Mouse (Mus musculus): ENCODE measurements at regions not wholly inside any gene's neighbourhood (a gene's known extent, or its start where the extent isn't known, plus 50 kb on each side); places are given as distances from the start of the nearest gene placed in this dataset.

DNA sequence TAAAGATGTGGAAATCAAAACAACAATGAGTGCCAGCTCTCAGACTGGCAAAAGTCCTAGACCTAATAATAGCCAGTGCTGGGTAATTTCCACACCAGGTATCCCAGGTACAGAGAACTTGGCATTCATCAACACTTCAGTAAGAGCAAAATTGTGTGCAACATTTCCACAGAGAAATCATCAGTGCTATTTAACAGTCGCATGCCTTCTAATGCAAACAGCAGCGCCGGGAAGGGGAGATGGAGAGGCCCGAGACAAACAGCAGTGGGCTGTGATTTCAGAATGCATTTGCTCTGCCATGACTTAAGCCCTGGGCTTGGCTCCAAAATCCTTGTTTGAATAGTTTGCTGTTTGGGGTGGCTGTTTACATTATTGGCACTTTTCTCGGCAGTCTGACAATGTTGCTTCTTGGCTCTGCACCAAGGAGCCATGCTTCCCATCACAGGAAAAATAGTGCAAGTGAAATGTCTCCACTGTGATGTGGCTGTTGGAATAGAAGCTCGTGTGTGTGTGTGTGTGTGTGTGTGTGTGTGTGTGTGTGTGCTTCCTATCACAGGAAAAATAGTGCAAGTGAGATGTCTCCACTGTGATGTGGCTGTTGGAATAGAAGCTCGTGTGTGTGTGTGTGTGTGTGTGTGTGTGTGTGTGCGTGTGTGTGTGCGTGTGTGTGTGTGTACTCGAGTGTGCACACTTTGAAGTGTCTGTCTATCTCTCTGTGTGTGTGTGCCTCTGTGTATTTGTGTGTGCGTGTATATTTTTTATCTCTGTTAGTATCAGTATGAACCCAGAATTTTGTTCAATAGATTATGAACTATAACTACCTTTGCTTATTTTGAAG lies 190.1 kb upstream of the Cdyl start:
- peak in 1 of 2 experiments; percentile 9 for DNase-seq

- DNase-seq = no peak
Measured at GRCm38 (mm10) chr13:35478226-35478625, 181.4 kb upstream of the Cdyl start.

- DNase-seq = no peak
Measured at GRCm38 (mm10) chr13:35482340-35482739, 177.3 kb upstream of the Cdyl start.

- peak; percentile 14 to 24 for DNase-seq
Measured at GRCm38 (mm10) chr13:35486125-35486524, 173.5 kb upstream of the Cdyl start.

DNA sequence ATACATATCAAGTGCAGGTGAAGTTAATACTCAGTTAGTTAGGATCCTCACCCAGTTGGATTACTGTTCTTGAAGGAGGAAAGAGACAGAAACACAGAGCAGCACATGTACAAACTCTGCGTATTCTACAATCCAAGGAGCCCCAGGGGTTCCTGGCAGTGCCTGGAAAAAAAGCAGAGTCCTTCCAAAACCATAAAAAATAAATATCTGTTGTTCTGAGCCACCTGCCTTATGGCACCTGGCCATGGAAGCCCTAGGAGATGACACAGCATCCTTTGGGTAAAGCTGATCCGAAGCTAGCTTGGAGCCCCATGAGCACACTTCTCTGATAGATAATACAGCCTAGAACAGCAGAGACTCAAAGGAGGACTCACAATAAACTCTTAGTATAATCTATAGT lies 159.9 kb upstream of the Cdyl start:
- DNase-seq = no peak

DNA sequence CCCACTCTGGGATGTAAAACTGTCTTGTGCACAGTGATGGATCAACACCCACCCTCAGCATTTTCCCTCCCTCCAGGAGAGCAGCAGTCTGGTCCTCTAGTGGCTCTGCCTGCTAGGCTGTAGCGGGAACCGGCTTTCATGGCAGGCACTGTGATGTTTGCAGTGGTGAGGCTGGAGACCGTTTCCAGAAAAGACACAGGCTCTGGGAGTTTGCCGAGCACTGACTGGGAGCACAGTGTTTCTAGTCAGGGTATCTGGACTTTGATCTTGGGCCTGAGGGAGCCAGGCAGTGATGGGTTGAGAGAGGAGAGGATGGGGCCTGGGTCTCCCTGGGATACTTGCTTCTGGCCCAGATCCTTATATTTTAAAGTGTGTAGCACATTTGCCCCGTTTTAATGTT lies 158.7 kb upstream of the Cdyl start:
- DNase-seq = no peak

- no peak for DNase-seq
Measured at GRCm38 (mm10) chr13:35501351-35502146, 158.1 kb upstream of the Cdyl start.

DNA sequence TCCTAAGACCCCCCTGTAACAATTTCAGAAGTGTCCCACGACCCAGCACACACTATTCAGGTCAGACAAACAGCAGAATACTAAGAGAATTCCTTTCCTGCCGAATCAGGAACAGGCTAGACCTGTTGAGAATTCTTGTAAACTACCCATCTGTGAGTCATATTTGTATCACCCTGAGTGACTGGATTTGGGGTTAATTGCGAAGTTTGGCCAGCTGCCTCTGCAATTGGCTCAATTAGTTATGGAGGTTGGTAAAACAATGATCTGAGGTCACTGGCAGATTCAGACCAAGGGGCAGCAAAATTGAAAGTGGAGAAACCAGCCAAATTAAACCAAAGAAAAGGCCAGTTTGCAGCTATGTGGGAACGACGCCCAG lies 157.5 kb upstream of the Cdyl start:
- peak; percentile 33 to 35 for DNase-seq

DNA sequence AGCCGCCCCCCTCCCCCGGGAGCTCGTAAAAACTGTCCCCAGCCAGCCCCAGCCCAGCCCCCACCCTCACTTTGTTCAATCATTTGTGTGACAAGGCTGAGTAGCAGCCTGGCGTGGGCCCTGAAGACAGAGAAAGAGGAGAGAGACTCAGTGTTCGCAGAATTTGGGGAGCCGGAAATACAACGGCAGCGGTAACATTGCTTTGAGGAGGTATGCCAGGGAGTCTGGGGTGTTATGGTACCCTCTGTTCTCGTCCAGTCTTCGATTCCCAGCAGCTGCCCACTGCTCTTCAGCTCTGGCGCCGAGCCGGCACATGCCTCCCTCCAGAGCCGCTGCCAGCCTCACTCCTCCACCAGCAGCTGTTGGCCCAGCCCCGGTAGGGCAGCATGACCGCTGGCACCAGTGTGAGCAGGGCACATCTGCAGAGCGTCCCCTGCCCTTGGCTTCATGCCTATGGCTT lies 156.2 kb upstream of the Cdyl start:
- DNase-seq = peak; percentile 72 to 83

- peak; percentile 49 to 58 for DNase-seq
Measured at GRCm38 (mm10) chr13:35507195-35507594, 152.4 kb upstream of the Cdyl start.

DNA sequence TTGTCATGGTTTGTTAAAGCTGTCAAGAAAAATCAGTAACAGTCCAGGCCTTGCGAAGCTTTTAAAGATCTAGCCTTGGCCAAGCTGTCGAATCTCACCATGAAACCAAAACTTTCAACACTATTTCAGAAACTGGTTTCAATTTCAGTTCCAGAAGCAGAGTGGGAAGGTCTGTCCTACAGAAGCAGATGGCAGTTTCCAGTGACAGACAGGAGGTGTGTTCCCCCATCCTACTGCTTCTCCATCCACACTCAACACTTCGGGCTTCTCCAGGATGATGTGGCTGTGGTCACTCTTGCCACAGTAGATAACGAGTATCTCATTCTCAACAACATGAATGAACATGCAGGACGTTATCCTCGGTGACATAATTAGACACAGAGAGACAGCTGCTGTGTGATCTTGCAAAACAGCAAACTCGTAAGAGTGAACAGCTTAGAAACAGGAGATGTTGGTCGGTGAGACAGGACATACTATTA lies 147.6 kb upstream of the Cdyl start:
- DNase-seq = no peak

DNA sequence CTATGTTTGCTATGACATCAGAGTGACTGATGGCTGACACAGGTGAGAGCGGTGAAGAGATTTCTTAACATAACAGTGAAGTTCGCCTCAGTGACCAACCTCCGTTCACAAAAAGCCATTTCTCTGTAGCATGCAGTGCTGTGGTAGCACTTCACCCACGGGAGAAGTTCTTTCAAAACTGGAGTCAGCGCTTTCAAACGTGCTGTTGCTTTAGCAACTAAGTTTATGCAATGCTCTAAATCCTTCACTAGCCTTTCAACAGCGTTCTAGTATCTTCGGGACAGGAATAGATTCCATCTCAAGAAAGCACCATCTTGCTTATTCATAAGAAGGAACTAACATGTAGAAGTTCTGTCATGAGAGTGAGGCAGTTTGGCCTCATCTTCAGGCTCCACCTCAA lies 146.5 kb upstream of the Cdyl start:
- no peak for DNase-seq

- no peak for DNase-seq
Measured at GRCm38 (mm10) chr13:35515291-35515690, 144.3 kb upstream of the Cdyl start.

GRCm38 (mm10) chr13:35517692-35518091 lies 141.9 kb upstream of the Cdyl start:
- no peak for DNase-seq

DNA sequence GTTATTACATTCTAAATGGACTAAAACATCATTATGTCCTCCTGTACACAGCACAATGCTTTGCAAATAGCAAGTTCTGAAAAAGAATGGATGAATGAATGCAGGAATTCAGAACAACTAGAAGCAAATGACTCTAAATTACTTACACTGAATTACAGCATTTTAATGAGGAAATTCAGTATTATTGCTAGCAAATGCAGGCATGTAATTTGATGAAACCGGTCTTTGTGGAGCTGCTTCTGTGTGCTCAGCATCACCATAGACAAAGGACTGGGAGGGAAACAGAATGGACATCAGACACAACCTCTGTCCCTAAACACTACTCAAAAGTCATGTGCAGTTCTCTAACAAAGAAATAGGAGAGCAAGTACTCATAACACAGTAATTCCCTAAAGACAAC lies 137.4 kb upstream of the Cdyl start:
- DNase-seq = no peak

DNA sequence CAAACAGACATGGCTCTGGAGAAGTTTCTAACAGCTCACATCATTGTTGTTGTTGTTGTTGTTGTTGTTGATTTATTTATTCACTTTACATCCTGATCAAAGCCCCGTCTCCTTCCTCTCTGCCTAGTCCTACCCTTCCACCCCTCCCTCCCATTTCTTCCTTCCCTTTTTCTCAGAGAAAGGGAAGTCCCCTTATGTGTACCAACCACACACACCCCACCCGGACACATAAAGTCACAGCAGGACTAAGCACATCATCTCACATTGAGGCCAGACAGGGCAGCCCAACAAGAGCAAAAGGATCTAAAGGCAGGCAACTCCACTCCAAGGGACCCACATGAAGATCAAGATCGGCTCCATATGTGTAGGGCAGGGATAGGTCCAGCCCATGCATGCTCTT lies 130.1 kb upstream of the Cdyl start:
- no peak for DNase-seq

- DNase-seq = no peak
Measured at GRCm38 (mm10) chr13:35537106-35537505, 122.5 kb upstream of the Cdyl start.

GRCm38 (mm10) chr13:35537936-35538335 lies 121.7 kb upstream of the Cdyl start:
- DNase-seq = peak; percentile 58 to 73

DNA sequence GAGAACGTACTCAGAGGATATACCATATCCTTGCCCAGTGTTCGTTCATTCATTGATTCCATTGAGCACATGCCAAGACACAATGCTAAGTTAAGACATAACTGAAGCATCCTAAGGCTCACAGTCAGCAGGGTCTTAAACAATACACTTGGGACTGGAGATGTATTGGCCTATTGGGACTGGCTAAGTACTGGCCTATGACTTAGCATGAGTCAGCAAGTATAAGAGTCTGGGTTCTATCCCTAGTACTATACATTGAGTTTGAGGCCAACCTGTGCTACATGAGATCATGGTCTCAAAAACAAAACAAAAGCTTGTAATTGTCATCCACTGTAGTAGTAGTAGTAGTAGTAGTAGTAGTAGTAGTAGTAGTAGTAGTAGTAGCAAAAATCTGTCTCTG lies 119.2 kb upstream of the Cdyl start:
- no peak for DNase-seq

- DNase-seq = no peak
Measured at GRCm38 (mm10) chr13:35541053-35541452, 118.6 kb upstream of the Cdyl start.

DNA sequence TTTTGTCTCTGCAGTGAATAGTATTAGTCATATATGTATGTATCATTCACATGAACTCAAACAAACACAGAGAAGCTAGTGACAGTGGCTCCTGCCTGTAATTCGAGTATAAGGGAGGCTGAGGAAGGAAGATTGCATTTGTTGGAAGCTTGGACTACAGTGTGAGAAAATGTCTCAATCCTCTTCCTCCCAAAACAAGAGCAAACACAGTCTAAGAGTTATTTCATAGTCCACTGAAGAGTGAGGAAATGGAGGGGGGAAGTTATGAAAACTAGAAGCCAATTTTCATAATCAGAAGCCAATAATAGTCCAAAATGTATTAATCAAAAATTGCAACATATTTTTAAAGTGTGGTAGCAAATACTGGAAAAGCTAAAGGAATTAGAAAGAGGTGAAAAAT lies 95.6 kb upstream of the Cdyl start:
- no peak for DNase-seq

DNA sequence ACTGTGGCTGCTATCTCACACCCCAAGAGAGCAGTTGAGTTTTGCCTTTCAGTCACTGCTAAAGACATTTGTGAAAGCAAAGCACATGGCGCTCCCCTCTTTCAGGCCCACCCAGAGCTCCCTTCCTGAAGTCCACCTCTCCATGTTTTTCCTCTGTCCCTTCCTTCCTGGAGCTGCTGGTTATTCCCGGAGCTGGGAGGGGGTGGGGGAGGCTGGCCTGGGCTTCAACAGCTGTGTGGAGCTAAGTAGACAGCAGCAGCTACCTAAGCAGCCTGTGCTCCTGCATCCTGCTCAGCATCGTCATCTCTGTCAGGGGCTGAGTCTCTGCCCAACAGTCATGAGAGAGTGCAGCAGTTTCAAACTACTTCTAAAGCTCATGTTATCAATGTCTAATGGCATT lies 78.0 kb upstream of the Cdyl start:
- peak in 1 of 2 experiments; percentile 22 for DNase-seq

- DNase-seq = no peak
Measured at GRCm38 (mm10) chr13:35598003-35598402, 61.6 kb upstream of the Cdyl start.
